Mouse (Mus musculus): ENCODE data around the gene Strada. TPM values are rescaled to one million over a fixed set of nuclear protein-coding genes. Genes with fewer than 3 reads are reported as not detected.

Strada gene
- polyA plus RNA-seq, 1 experiment = 10.9 TPM

Other genes with a start within 250 kb of the Strada start
- 75.4 and 75.7 TPM in 2 replicates for gene Cyb561, start 248.8 kb downstream of the Strada start, polyA plus RNA-seq (2012; rRNA removed)
- 70.6 and 321 TPM in 2 replicates for gene Ace, start 234.2 kb downstream of the Strada start, polyA plus RNA-seq (2012; rRNA removed)
- 0.05 TPM in 1 of 2 replicates, not detected in the other for gene Ace3, start 207.5 kb downstream of the Strada start, polyA plus RNA-seq (2012; rRNA removed)
- gene Kcnh6, start 194.0 kb downstream of the Strada start, polyA plus RNA-seq (2012; rRNA removed) = 1.3 and 2.0 TPM in 2 replicates
- gene Dcaf7, start 165.3 kb downstream of the Strada start, polyA plus RNA-seq (2012; rRNA removed) = 27.3 and 41.3 TPM in 2 replicates
- gene Taco1, start 136.1 kb downstream of the Strada start, polyA plus RNA-seq (2012; rRNA removed) = 10.2 and 15.5 TPM in 2 replicates
- 15.0 and 23.5 TPM in 2 replicates for gene Map3k3, start 117.6 kb downstream of the Strada start, polyA plus RNA-seq (2012; rRNA removed)
- gene Gm10840, start 41.3 kb downstream of the Strada start, polyA plus RNA-seq (2012; rRNA removed) = not detected in 2 replicates
- gene Limd2, start 41.3 kb downstream of the Strada start, polyA plus RNA-seq (2012; rRNA removed) = 32.3 and 40.7 TPM in 2 replicates
- 9.5 and 13.7 TPM in 2 replicates for gene Ccdc47, start 14.2 kb upstream of the Strada start, polyA plus RNA-seq (2012; rRNA removed)
- 7.6 and 9.9 TPM in 2 replicates for gene Ddx42, start 14.8 kb upstream of the Strada start, polyA plus RNA-seq (2012; rRNA removed)
- 13.2 and 16.1 TPM in 2 replicates for gene Ftsj3, start 53.9 kb upstream of the Strada start, polyA plus RNA-seq (2012; rRNA removed)
- 55.5 and 62.4 TPM in 2 replicates for gene Psmc5, start 54.0 kb upstream of the Strada start, polyA plus RNA-seq (2012; rRNA removed)
- 136 and 162 TPM in 2 replicates for gene Smarcd2, start 70.8 kb upstream of the Strada start, polyA plus RNA-seq (2012; rRNA removed)
- 0.11 and 0.12 TPM in 2 replicates for gene Tcam1, start 74.5 kb upstream of the Strada start, polyA plus RNA-seq (2012; rRNA removed)
- gene Gh, start 99.7 kb upstream of the Strada start, polyA plus RNA-seq (2012; rRNA removed) = 0.27 and 0.82 TPM in 2 replicates
- gene Cd79b, start 112.6 kb upstream of the Strada start, polyA plus RNA-seq (2012; rRNA removed) = 39.6 and 60.0 TPM in 2 replicates
- 0.27 and 0.42 TPM in 2 replicates for gene Scn4a, start 151.1 kb upstream of the Strada start, polyA plus RNA-seq (2012; rRNA removed)
- 0.80 and 2.1 TPM in 2 replicates for gene Prr29, start 163.3 kb upstream of the Strada start, polyA plus RNA-seq (2012; rRNA removed)
- 13.2 and 16.2 TPM in 2 replicates for gene Icam2, start 185.9 kb upstream of the Strada start, polyA plus RNA-seq (2012; rRNA removed)